Mouse (Mus musculus) heart, postnatal 0 days (tissue): ENCODE data around the gene Mcoln2. TPM values are rescaled to one million over a fixed set of nuclear protein-coding genes. Genes with fewer than 3 reads are reported as not detected.
A peak's percentile ranks its signal among the peaks of the same experiment; 100 is the strongest.

ENCODE experiments used
- ATAC-seq: fragments of 200-750 bp; cut with Nextera tagmentation; 2 replicates; pipeline ENCODE4 v1.8.0; 2017; ENCODE audit warnings: low read depth, moderate number of reproducible peaks, moderate library complexity; ENCODE audit not compliant: insufficient read depth
- DNase-seq: peaks from one replicate; pipeline ENCODE4 v3.0.0-alpha.2; 2016; ENCODE audit warnings: low spot score
- H3K27ac ChIP-seq: fragments of 300-500 bp; sonication (generic); 2 replicates; pipeline ENCODE4 v1.5.1; 2014; ENCODE audit warnings: low read depth, mild to moderate bottlenecking
- H3K27me3 ChIP-seq: fragments of 300-500 bp; sonication (generic); 2 replicates; pipeline ENCODE4 v1.6.1; 2014; ENCODE audit warnings: low read length, mixed read lengths; ENCODE audit not compliant: control insufficient read depth, insufficient read depth
- H3K36me3 ChIP-seq: fragments of 300-500 bp; sonication (generic); replicated peaks from 2 replicates; pipeline ENCODE4 v1.6.1; 2014; ENCODE audit warnings: low read length, mixed read lengths; ENCODE audit not compliant: control insufficient read depth, insufficient read depth
- H3K4me1 ChIP-seq: fragments of 300-500 bp; sonication (generic); 2 replicates; pipeline ENCODE4 v1.6.1; 2014; ENCODE audit warnings: antibody characterized with exemption; ENCODE audit not compliant: control insufficient read depth, insufficient read depth
- H3K4me2 ChIP-seq: fragments of 300-500 bp; sonication (generic); 2 replicates; pipeline ENCODE4 v1.6.1; 2014; ENCODE audit warnings: low read depth, mild to moderate bottlenecking, low read length, moderate library complexity
- H3K4me3 ChIP-seq: fragments of 300-500 bp; sonication (generic); 2 replicates; pipeline ENCODE4 v1.5.1; 2014; ENCODE audit warnings: low read depth, low read length
- H3K9ac ChIP-seq: fragments of 300-500 bp; sonication (generic); replicated peaks from 2 replicates; pipeline ENCODE4 v1.6.1; 2014; ENCODE audit warnings: low read depth, low read length, mixed read lengths
- H3K9me3 ChIP-seq: fragments of 300-500 bp; sonication (generic); replicated peaks from 2 replicates; pipeline ENCODE4 v1.6.1; 2016; ENCODE audit warnings: low read length; ENCODE audit not compliant: control insufficient read depth
- CTCF ChIP-seq: IDR thresholded peaks from 2 replicates; pipeline ENCODE4 v1.5.1; 2016; ENCODE audit warnings: antibody characterized with exemption, control low read depth, low read depth
- EP300 ChIP-seq: IDR thresholded peaks from 2 replicates; pipeline ENCODE4 v1.6.1; 2016; ENCODE audit warnings: antibody characterized with exemption, low read depth
- WGBS: fragments of 180-500 bp; shearing (Covaris S2); extraction: QIAGEN DNeasy Blood & Tissue Kit; methylation state at CpG from one replicate; pipeline ENCODE4 v1.1.7; 2014; 5-methylcytosine and 5-hydroxymethylcytosine counted together
- polyA plus RNA-seq: library from polyadenylated mRNA; unstranded; fragments of >200 nt; fragmentation: Nextera tagmentation; extraction: Ambion mirVana; gene quantifications from 2 replicates; pipeline ENCODE4 v1.2.1, GENCODE M21; 2015
- total RNA-seq: library from RNA; depleted of rRNA; stranded (reverse); fragments of >200 nt; gene quantifications from 2 replicates; pipeline ENCODE4 v1.2.3, GENCODE M21; 2014; ENCODE audit warnings: low replicate concordance

Gene Mcoln2
- total and polyA plus RNA-seq, 2 experiments from 2014 or later = 0.14 TPM; not detected in 1

- Histone ChIP-seq H3K4me2 (no peak overlapping the region), H3K9ac (no peak overlapping the region)
- 63% methylated on average over 2 of the region's 2 CpGs for WGBS
Measured at GRCm38 (mm10) chr3:146108945-146109344, 40.7 kb upstream of the Mcoln2 start.

GRCm38 (mm10) chr3:146110358-146110757, 39.3 kb upstream of the Mcoln2 start:
- Histone ChIP-seq H3K4me1 (no peaks in the 10 kb centered on the region), H3K4me2 (no peak overlapping the region), H3K9ac (no peak overlapping the region), H3K4me3 (no peak overlapping the region), H3K27me3 (no peaks in the 10 kb centered on the region), H3K36me3 (no peaks in the 10 kb centered on the region), H3K27ac (no peak overlapping the region), H3K9me3 (no peaks in the 10 kb centered on the region)
- ATAC-seq = no peak
- TF ChIP-seq CTCF = no peak
- no peak for TF ChIP-seq EP300
- peak; percentile 32 for DNase-seq
- 63% methylated on average over 2 of the region's 2 CpGs for WGBS

More at GRCm38 (mm10) chr3:146108945-146109344, 40.7 kb upstream of the Mcoln2 start:
- ATAC-seq (no peak), DNase-seq (no peak)
- H3K9me3 ChIP-seq = peaks cover 7% of the 10 kb centered on the region; the same call in 1 of the 2 replicates
- H3K27ac ChIP-seq = no peak overlapping the region
- no peaks in the 10 kb centered on the region for H3K36me3 ChIP-seq
- no peak overlapping the region for H3K4me3 ChIP-seq
- H3K27me3 ChIP-seq = no peaks in the 10 kb centered on the region
- H3K4me1 ChIP-seq = no peaks in the 10 kb centered on the region
- TF ChIP-seq CTCF (no peak), EP300 (no peak)

GRCm38 (mm10) chr3:146110916-146111315, 38.7 kb upstream of the Mcoln2 start:
- no peak for DNase-seq

GRCm38 (mm10) chr3:146117258-146117996, 32.2 kb upstream of the Mcoln2 start, which contains the start of gene Mcoln3:
Mcoln3 (plus strand) TSS chr3:146117450.
- Histone ChIP-seq H3K4me1 (no peaks in the 10 kb centered on the region), H3K4me2 (peak within 1 kb of the TSS; percentile 30), H3K36me3 (no peaks in the 10 kb centered on the region), H3K27ac (no peak within 1 kb of the TSS), H3K9ac (no peak within 1 kb of the TSS), H3K9me3 (no peaks in the 10 kb centered on the region), H3K27me3 (peaks cover 25% of the 10 kb centered on the region), H3K4me3 (peak within 1 kb of the TSS; percentile 7; the same call in 1 of the 2 replicates)
- 11% methylated on average over 35 of the region's 35 CpGs for WGBS
- DNase-seq = no peak
- no peak; the same call in 1 of the 2 replicates for ATAC-seq
- TF ChIP-seq CTCF (no peak), EP300 (no peak)

More at GRCm38 (mm10) chr3:146110916-146111315, 38.7 kb upstream of the Mcoln2 start:
- no peak for ATAC-seq
- TF ChIP-seq CTCF = no peak
- TF ChIP-seq EP300 = no peak
- no peak overlapping the region for H3K4me2 ChIP-seq
- no peaks in the 10 kb centered on the region for H3K27me3 ChIP-seq
- H3K4me3 ChIP-seq = no peak overlapping the region
- no peaks in the 10 kb centered on the region for H3K4me1 ChIP-seq
- H3K9me3 ChIP-seq = no peaks in the 10 kb centered on the region
- no peak overlapping the region for H3K9ac ChIP-seq
- no peaks in the 10 kb centered on the region for H3K36me3 ChIP-seq
- WGBS = 64% methylated on average over 6 of the region's 6 CpGs
- no peak overlapping the region for H3K27ac ChIP-seq

- TF ChIP-seq CTCF (no peak), EP300 (no peak)
- Histone ChIP-seq H3K4me1 (no peaks in the 10 kb centered on the region), H3K4me3 (no peak overlapping the region), H3K36me3 (no peaks in the 10 kb centered on the region), H3K4me2 (no peak overlapping the region), H3K27ac (no peak overlapping the region), H3K9ac (no peak overlapping the region), H3K27me3 (peaks cover 25% of the 10 kb centered on the region), H3K9me3 (no peaks in the 10 kb centered on the region)
- WGBS = 63% methylated on average over 9 of the region's 9 CpGs
- no peak for ATAC-seq
- DNase-seq = no peak
Measured at GRCm38 (mm10) chr3:146117997-146118457, 31.6 kb upstream of the Mcoln2 start.
